Comparison of ENCODE assay signal across 10 mouse cellular contexts in genomic region chr16:11369642-11370041, GRCm38 (mm10). TPM values are rescaled to one million over a fixed set of nuclear protein-coding genes. Genes with fewer than 3 reads are reported as not detected.
DNase-seq lines count a peak whose midpoint lies in the region; ATAC-seq and TF ChIP-seq lines count a peak whose summit lies in the region.
"Had no signal": no experiment of that assay in that cellular context is flagged by ENCODE, and none has a peak within 500 bp of the region (broad histone marks: within the 10 kb centered on the region; RNA-seq: fewer than 3 reads in every experiment).

No protein-coding gene starts in this region.

- intact Hi-C loops in heart, postnatal 36 days (cut with DNase I) = no loop called here

- DNase-seq in heart, embryonic 10.5 days (ENCODE audit: low spot score) = no peak
- no peak for DNase-seq in heart, postnatal 36 days
- peak; percentile 75 for DNase-seq in midbrain, postnatal 0 days (ENCODE audit: low spot score)
- no peak for DNase-seq in urinary bladder, adult 18-20 months (ENCODE audit: low spot score in 2 of 2)
- no peak for DNase-seq in adrenal gland, adult (ENCODE audit: inconsistent age in 2 of 2, low spot score in 1 of 2)
- DNase-seq in B cell, adult 2 months = no peak

- H3K36me3 ChIP-seq in heart, embryonic 10.5 days = no peaks in the 10 kb centered on the region
- no peaks in the 10 kb centered on the region for H3K36me3 ChIP-seq in embryonic facial prominence, embryonic 15.5 days
- 0 out of 2 replicates have a peak, but pooled peaks cover 2% of the 10 kb centered on the region for H3K36me3 ChIP-seq in kidney, embryonic 16.5 days (ENCODE audit: insufficient read depth, low read length)
- peaks cover 8% of the 10 kb centered on the region; the same call in 1 of the 2 replicates for H3K36me3 ChIP-seq in midbrain, postnatal 0 days (ENCODE audit: insufficient read depth, low read length)

- peaks cover 28% of the 10 kb centered on the region for H3K4me1 ChIP-seq in heart, embryonic 10.5 days
- H3K4me1 ChIP-seq in embryonic facial prominence, embryonic 15.5 days = peaks cover 14% of the 10 kb centered on the region
- H3K4me1 ChIP-seq in kidney, embryonic 16.5 days (ENCODE audit: insufficient read depth, low read length) = peaks cover 31% of the 10 kb centered on the region
- H3K4me1 ChIP-seq in midbrain, postnatal 0 days (ENCODE audit: insufficient read depth, low read length) = 0 out of 2 replicates have a peak, but pooled peaks cover 3% of the 10 kb centered on the region

- H3K4me2 ChIP-seq in embryonic facial prominence, embryonic 15.5 days (replicated peaks) = no peak overlapping the region
- no peak overlapping the region for H3K4me2 ChIP-seq in kidney, embryonic 16.5 days (replicated peaks; ENCODE audit: low read depth, low read length)
- no peak overlapping the region for H3K4me2 ChIP-seq in midbrain, postnatal 0 days (ENCODE audit: low read depth, low read length, poor library complexity, severe bottlenecking)

- H3K4me3 ChIP-seq in heart, embryonic 10.5 days = no peak overlapping the region
- H3K4me3 ChIP-seq in embryonic facial prominence, embryonic 15.5 days (replicated peaks) = no peak overlapping the region
- no peak overlapping the region for H3K4me3 ChIP-seq in kidney, embryonic 16.5 days (ENCODE audit: low read length)
- no peak overlapping the region for H3K4me3 ChIP-seq in midbrain, postnatal 0 days (ENCODE audit: low read depth, low read length)

- peak overlapping the region; percentile 48; the same call in 1 of the 2 replicates for H3K27ac ChIP-seq in heart, embryonic 10.5 days
- H3K27ac ChIP-seq in embryonic facial prominence, embryonic 15.5 days (replicated peaks) = 0 out of 2 replicates have a peak overlapping the region, but pooled peaks have one; percentile 7
- peak overlapping the region; percentile 48 for H3K27ac ChIP-seq in kidney, embryonic 16.5 days (ENCODE audit: low read length)
- H3K27ac ChIP-seq in midbrain, postnatal 0 days (ENCODE audit: low read depth, low read length) = no peak overlapping the region

- WGBS in heart, embryonic 10.5 days = 7% methylated on average over 1 of the region's 1 CpGs
- 9% methylated on average over 1 of the region's 1 CpGs for WGBS in embryonic facial prominence, embryonic 15.5 days
- WGBS in kidney, embryonic 16.5 days = 22% methylated on average over 1 of the region's 1 CpGs
- WGBS in midbrain, postnatal 0 days = 0% methylated on average over 1 of the region's 1 CpGs

- no peaks in the 10 kb centered on the region for H3K27me3 ChIP-seq in heart, embryonic 10.5 days (ENCODE audit: insufficient read depth, poor library complexity, severe bottlenecking)
- H3K27me3 ChIP-seq in embryonic facial prominence, embryonic 15.5 days = no peaks in the 10 kb centered on the region
- H3K27me3 ChIP-seq in kidney, embryonic 16.5 days (ENCODE audit: insufficient read depth, low read length) = no peaks in the 10 kb centered on the region
- no peaks in the 10 kb centered on the region for H3K27me3 ChIP-seq in midbrain, postnatal 0 days (ENCODE audit: insufficient read depth, low read length)
- H3K27me3 ChIP-seq: Patski had no signal

- H3K9me3 ChIP-seq in heart, embryonic 10.5 days = no peaks in the 10 kb centered on the region
- H3K9me3 ChIP-seq in embryonic facial prominence, embryonic 15.5 days (replicated peaks) = no peaks in the 10 kb centered on the region
- H3K9me3 ChIP-seq in kidney, embryonic 16.5 days (ENCODE audit: low read length) = no peaks in the 10 kb centered on the region
- no peaks in the 10 kb centered on the region for H3K9me3 ChIP-seq in midbrain, postnatal 0 days (ENCODE audit: low read length)

- no peak for TF ChIP-seq CTCF in midbrain, postnatal 0 days (IDR thresholded peaks at IDR 0.05)

- H3K9ac ChIP-seq in embryonic facial prominence, embryonic 15.5 days = no peak overlapping the region
- no peak overlapping the region for H3K9ac ChIP-seq in kidney, embryonic 16.5 days (replicated peaks; ENCODE audit: low read length)
- no peak overlapping the region for H3K9ac ChIP-seq in midbrain, postnatal 0 days (replicated peaks; ENCODE audit: low read length, poor library complexity, severe bottlenecking)

- ATAC-seq in embryonic facial prominence, embryonic 15.5 days (ENCODE audit: insufficient number of reproducible peaks, low FRiP score, low TSS enrichment, low read depth) = no peak
- ATAC-seq in kidney, embryonic 16.5 days (ENCODE audit: low FRiP score, low TSS enrichment) = 0 out of 2 replicates have a peak, but pooled peaks have one; percentile 35
- ATAC-seq in midbrain, postnatal 0 days (ENCODE audit: low FRiP score) = no peak

RNA-seq across cellular contexts. Expression of gene Snx29, which starts 46.9 kb away (rescaled TPM):
- polyA plus RNA-seq in heart, embryonic 10.5 days (2016; fragmentation: Nextera tagmentation; extraction: Ambion mirVana) = 6.7 and 7.9 TPM in 2 replicates
- total RNA-seq in heart, postnatal 36 days (2021) = 10 to 100 TPM; 10.8 to 14.9 TPM
- 14.2 and 15.1 TPM in 2 replicates for polyA plus RNA-seq in embryonic facial prominence, embryonic 15.5 days (2015; fragmentation: Nextera tagmentation; extraction: Ambion mirVana)
- 15.7 and 23.2 TPM in 2 replicates for polyA plus RNA-seq in kidney, embryonic 16.5 days (2015; fragmentation: Nextera tagmentation; extraction: Ambion mirVana)
- total RNA-seq in midbrain, postnatal 0 days (2014; rRNA removed) = 22.8 and 30.8 TPM in 2 replicates
- polyA plus RNA-seq in midbrain, postnatal 0 days (2015; fragmentation: Nextera tagmentation; extraction: Ambion mirVana) = 6.6 and 7.0 TPM in 2 replicates

RNA-seq across cellular contexts. Expression of gene Tnfrsf17, which starts 56.0 kb away (rescaled TPM):
- polyA plus RNA-seq in heart, embryonic 10.5 days (2016; fragmentation: Nextera tagmentation; extraction: Ambion mirVana) = not detected in 2 replicates
- not detected for total RNA-seq in heart, postnatal 36 days (2021)
- not detected in 2 replicates for polyA plus RNA-seq in embryonic facial prominence, embryonic 15.5 days (2015; fragmentation: Nextera tagmentation; extraction: Ambion mirVana)
- polyA plus RNA-seq in kidney, embryonic 16.5 days (2015; fragmentation: Nextera tagmentation; extraction: Ambion mirVana) = not detected in 2 replicates
- not detected in 2 replicates for total RNA-seq in midbrain, postnatal 0 days (2014; rRNA removed)
- 0.20 and 0.21 TPM in 2 replicates for polyA plus RNA-seq in midbrain, postnatal 0 days (2015; fragmentation: Nextera tagmentation; extraction: Ambion mirVana)
- polyA plus RNA-seq: Patski; stomach, embryonic 14.5 days had no signal
